Mouse (Mus musculus): ENCODE results near the gene Acat2.

GRCm38 (mm10) chr17:12963476-12963875, 2.9 kb upstream of the Acat2 start:
- TF ChIP-seq CTCF (conservative IDR thresholded peaks at IDR 0.05 in 1 of 2, IDR thresholded peaks at IDR 0.05 in 1 of 2; ENCODE audit: low read depth in 2 of 2, low read length in 2 of 2) (no peak), POLR2A (IDR thresholded peaks at IDR 0.05; ENCODE audit: low read depth, low read length) (no peak), RCOR1 (conservative IDR thresholded peaks at IDR 0.05; ENCODE audit: low read depth, low read length) (no peak), HCFC1 (IDR thresholded peaks at IDR 0.05; ENCODE audit: low read depth, low read length) (no peak), E2F4 (IDR thresholded peaks at IDR 0.05; ENCODE audit: insufficient replicate concordance, low read depth, low read length) (no peak), ZC3H11A (IDR thresholded peaks at IDR 0.05; ENCODE audit: low read depth, low read length) (no peak), EP300 (IDR thresholded peaks at IDR 0.05; ENCODE audit: low read length) (no peak), CHD1 (IDR thresholded peaks at IDR 0.05; ENCODE audit: low read depth, low read length) (no peak), MEF2A (IDR thresholded peaks at IDR 0.05; ENCODE audit: borderline replicate concordance, low read depth, low read length) (no peak), ETS1 (conservative IDR thresholded peaks at IDR 0.05; ENCODE audit: low read depth, low read length) (no peak)

Data from CH12.LX (cell line).